Mouse (Mus musculus): ENCODE data around the gene Rsph3b.
"Not testable (repeated sequence)": the region's sequence is repeated elsewhere in the genome, so short reads cannot be mapped to it uniquely, and the experiment has no call there.

- TF ChIP-seq CTCF (IDR thresholded peaks at IDR 0.05; ENCODE audit: extremely low read depth, insufficient read depth, insufficient read length, insufficient replicate concordance); POLR2A (IDR thresholded peaks at IDR 0.05; ENCODE audit: low read depth, low read length): not testable (repeated sequence)
Observed at GRCm38 (mm10) chr17:6980144-6980543, 31.7 kb upstream of the Rsph3b start.
